Mouse (Mus musculus) thymus, adult 2 months (tissue): ENCODE data around the gene Prss12. TPM values are rescaled to one million over a fixed set of nuclear protein-coding genes. Genes with fewer than 3 reads are reported as not detected.

ENCODE experiments used
- DNase-seq: peaks from one replicate; pipeline ENCODE4 v3.0.0; 2021
- H3K27ac ChIP-seq: fragments of 200-500 bp; 2 replicates; pipeline ENCODE4 v1.5.1; 2012; ENCODE audit warnings: low read length, control low read depth; ENCODE audit not compliant: control insufficient read depth, insufficient read depth
- H3K27me3 ChIP-seq: fragments of 200-500 bp; 2 replicates; pipeline ENCODE4 v1.6.1; 2012; ENCODE audit warnings: mild to moderate bottlenecking, low read length, moderate library complexity, mixed read lengths; ENCODE audit not compliant: control insufficient read depth, insufficient read depth
- H3K36me3 ChIP-seq: fragments of 200-500 bp; 2 replicates; pipeline ENCODE4 v1.6.1; 2012; ENCODE audit warnings: mild to moderate bottlenecking, low read length, moderate library complexity; ENCODE audit not compliant: control insufficient read depth, insufficient read depth
- H3K4me1 ChIP-seq: fragments of 200-500 bp; replicated peaks from 2 replicates; pipeline ENCODE4 v1.6.1; 2012; ENCODE audit warnings: low read length; ENCODE audit not compliant: control insufficient read depth, insufficient read depth
- H3K4me3 ChIP-seq: fragments of 200-500 bp; 2 replicates; pipeline ENCODE4 v1.5.1; 2012; ENCODE audit warnings: mild to moderate bottlenecking, low read length, control low read depth, moderate library complexity; ENCODE audit not compliant: control insufficient read depth, insufficient read depth
- CTCF ChIP-seq: fragments of 200-500 bp; IDR thresholded peaks from 2 replicates; pipeline ENCODE4 v1.5.1; 2012; ENCODE audit warnings: mild to moderate bottlenecking, control low read depth, low read length, moderate library complexity, borderline replicate concordance; ENCODE audit not compliant: control insufficient read depth, poor library complexity, insufficient read depth; ENCODE audit errors: extremely low read depth
- POLR2A ChIP-seq: fragments of 200-500 bp; IDR thresholded peaks from 2 replicates; pipeline ENCODE4 v1.6.1; 2012; ENCODE audit warnings: mild to moderate bottlenecking, low read length, control low read depth, moderate library complexity; ENCODE audit not compliant: control insufficient read depth, poor library complexity, insufficient read depth; ENCODE audit errors: extremely low read depth
- WGBS: fragments of 180-500 bp; shearing (Covaris S2); methylation state at CpG from one replicate; pipeline ENCODE4 v1.1.7; 2018; 5-methylcytosine and 5-hydroxymethylcytosine counted together
- polyA plus RNA-seq: library from polyadenylated mRNA; depleted of rRNA; stranded (reverse); fragments of >200 nt; gene quantifications from 2 replicates; pipeline ENCODE4 v1.2.3, GENCODE M21; 2012

Prss12 gene
- polyA plus RNA-seq, 1 experiment = 0.49 TPM

DNA sequence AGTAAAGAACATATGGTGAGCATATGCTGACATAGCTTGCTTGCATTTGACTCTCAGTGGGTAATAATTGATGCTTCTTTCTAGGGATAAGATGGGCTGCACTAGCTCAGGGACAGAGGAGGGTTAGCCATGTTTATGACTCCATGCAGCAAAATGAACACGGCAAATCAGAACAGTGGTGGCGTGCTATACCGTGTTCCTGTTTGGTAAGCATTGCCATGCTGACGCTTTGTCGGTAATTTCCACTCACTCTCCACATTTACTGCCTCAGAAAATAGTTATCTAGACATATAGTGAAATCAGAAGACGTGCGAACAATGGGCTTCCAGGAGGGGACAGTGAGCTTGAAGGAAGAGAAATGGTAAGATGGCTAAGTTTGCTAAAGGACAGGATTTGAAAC is 58.1 kb downstream of the Prss12 start:
- H3K4me3 ChIP-seq = no peak overlapping the region
- 94% methylated on average over 7 of the region's 7 CpGs for WGBS
- TF ChIP-seq POLR2A (no peak), CTCF (no peak)
- 0 out of 2 replicates have a peak, but pooled peaks cover 2% of the 10 kb centered on the region for H3K4me1 ChIP-seq
- no peak for DNase-seq
- H3K27me3 ChIP-seq = no peaks in the 10 kb centered on the region
- H3K36me3 ChIP-seq = peaks cover 8% of the 10 kb centered on the region
- no peak overlapping the region for H3K27ac ChIP-seq

DNA sequence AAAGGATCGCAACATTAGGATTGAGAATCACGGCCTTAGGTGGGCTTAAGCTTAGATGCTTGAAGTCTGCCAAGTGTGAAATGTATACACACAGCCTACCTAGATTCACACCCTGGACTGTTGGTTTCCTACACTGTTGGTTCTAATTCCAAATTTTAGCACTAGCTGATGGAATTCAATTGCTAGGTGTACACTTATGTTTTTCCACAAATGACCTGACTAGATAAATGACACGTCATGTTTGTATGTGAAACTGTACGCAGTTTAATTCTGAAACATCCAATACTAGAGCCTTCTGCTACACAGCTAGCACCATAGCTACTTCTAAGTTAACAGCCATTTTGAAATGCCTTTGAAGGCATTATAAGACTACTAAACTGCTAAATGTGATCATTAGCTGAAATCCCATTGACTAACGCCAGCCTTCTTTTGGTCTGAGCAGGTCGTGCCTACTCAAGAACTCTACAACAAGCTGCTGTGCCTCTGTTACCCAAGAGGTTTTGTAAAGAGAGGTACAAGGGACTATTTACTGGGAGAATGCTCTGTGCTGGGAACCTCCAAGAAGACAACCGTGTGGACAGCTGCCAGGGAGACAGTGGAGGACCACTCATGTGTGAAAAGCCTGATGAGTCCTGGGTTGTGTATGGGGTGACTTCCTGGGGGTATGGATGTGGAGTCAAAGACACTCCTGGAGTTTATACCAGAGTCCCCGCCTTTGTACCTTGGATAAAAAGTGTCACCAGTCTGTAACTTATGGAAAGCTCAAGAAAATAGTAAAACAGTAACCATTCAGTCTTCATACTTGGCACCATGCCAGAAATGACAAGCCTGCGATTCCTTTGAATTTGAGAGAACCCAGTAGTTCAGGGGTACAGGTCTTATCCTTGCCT is 59.3 kb downstream of the Prss12 start:
- H3K27me3 ChIP-seq = no peaks in the 10 kb centered on the region
- H3K4me3 ChIP-seq = no peak overlapping the region
- WGBS = 87% methylated on average over 9 of the region's 9 CpGs
- H3K4me1 ChIP-seq = 0 out of 2 replicates have a peak, but pooled peaks cover 2% of the 10 kb centered on the region
- H3K27ac ChIP-seq = no peak overlapping the region
- DNase-seq = no peak
- peaks cover 8% of the 10 kb centered on the region for H3K36me3 ChIP-seq
- TF ChIP-seq POLR2A (no peak), CTCF (no peak)

DNA sequence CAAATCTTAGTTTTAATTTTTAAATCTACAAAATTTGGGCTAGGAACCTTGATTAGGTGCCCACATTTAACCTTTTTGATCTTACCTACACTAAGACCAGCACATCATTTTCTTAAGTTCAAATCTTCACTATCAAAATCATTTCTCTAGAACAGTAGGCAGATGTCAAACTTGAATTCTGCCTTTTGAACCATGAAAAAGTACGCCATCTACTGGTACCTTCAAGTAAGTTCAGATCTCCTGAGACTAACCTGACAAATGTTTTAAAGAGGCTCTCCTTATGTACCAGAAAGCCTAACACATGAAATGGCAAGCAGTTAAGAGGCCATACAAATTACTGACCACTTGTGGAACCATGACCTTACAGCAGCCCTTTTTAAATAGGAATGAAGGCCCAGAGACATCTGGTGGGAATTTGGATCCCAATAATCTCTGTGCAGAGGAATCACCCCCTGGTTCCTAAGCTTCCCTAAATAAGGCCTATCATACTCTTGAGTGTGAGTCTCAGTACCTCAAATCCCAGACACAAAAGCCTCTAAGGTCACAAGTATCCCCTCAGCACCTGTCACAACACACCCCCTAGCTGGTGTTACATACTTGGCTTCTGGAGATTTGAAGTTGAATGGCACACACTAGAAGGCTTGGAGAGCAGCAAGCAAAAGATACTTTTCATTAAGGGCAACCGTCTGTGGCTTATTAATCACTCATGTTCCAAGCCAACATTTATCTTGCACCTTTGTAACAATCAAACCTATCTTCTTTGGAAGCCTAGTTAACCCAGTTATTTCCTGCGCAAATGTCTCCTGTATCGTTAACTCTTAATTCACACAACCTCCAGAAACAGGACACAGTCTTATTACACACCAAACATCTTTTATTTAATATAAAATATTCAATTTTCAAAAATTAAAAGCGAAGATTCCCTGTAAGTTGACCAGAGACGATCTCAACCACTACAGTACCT is 60.3 kb downstream of the Prss12 start:
- Histone ChIP-seq H3K36me3 (peaks cover 8% of the 10 kb centered on the region), H3K4me1 (0 out of 2 replicates have a peak, but pooled peaks cover 2% of the 10 kb centered on the region), H3K4me3 (no peak overlapping the region), H3K27ac (no peak overlapping the region), H3K27me3 (no peaks in the 10 kb centered on the region)
- TF ChIP-seq CTCF (no peak), POLR2A (no peak)
- 10% methylated on average over 6 of the region's 6 CpGs for WGBS
- DNase-seq = no peak

- H3K4me3 ChIP-seq = peak overlapping the region; percentile 71
- DNase-seq = no peak
- no peak for TF ChIP-seq POLR2A
- no peak for TF ChIP-seq CTCF
- 0 out of 2 replicates have a peak, but pooled peaks cover 2% of the 10 kb centered on the region for H3K4me1 ChIP-seq
- peak overlapping the region; percentile 41; the same call in 1 of the 2 replicates for H3K27ac ChIP-seq
- 1% methylated on average over 10 of the region's 10 CpGs for WGBS
- no peaks in the 10 kb centered on the region for H3K27me3 ChIP-seq
- H3K36me3 ChIP-seq = peaks cover 8% of the 10 kb centered on the region
These were observed 60.9 kb downstream of the Prss12 start for GRCm38 (mm10) chr3:123507663-123508055.

- Histone ChIP-seq H3K27ac (peak overlapping the region; percentile 91), H3K4me1 (0 out of 2 replicates have a peak, but pooled peaks cover 2% of the 10 kb centered on the region), H3K27me3 (no peaks in the 10 kb centered on the region), H3K36me3 (peaks cover 8% of the 10 kb centered on the region), H3K4me3 (peak overlapping the region; percentile 72)
- under 1% methylated on average over 53 of the region's 53 CpGs for WGBS
- peak; percentile 98 for DNase-seq
- TF ChIP-seq POLR2A (peak; percentile 99), CTCF (peak; percentile 57; the same call in 1 of the 2 replicates)
These were observed 61.5 kb downstream of the Prss12 start for GRCm38 (mm10) chr3:123508056-123508674.
